Mouse (Mus musculus) cortical plate, adult 2 months (tissue): ENCODE data around the gene Hspa2.

Source experiments
- CTCF ChIP-seq: fragments of 200-500 bp; IDR thresholded peaks from 2 replicates; pipeline ENCODE4 v1.5.1; 2011; ENCODE audit warnings: mild to moderate bottlenecking, control low read depth, low read length; ENCODE audit not compliant: insufficient read depth; ENCODE audit errors: extremely low read depth
- POLR2A ChIP-seq: fragments of 200-500 bp; IDR thresholded peaks from 2 replicates; pipeline ENCODE4 v1.6.1; 2011; ENCODE audit warnings: mild to moderate bottlenecking, low read length, control low read depth; ENCODE audit not compliant: insufficient read depth; ENCODE audit errors: extremely low read depth

- TF ChIP-seq POLR2A: no peak
- TF ChIP-seq CTCF: no peak
Measured at GRCm38 (mm10) chr12:76370831-76371571, 33.0 kb upstream of the Hspa2 start.
